Mouse (Mus musculus) E14TG2a.4 (cell line): ENCODE data around the gene 9430038I01Rik.

Experiments used
- CTCF ChIP-seq: conservative IDR thresholded peaks from 2 replicates; pipeline ENCODE4 v1.5.1; 2014; ENCODE audit warnings: low read length
- NANOG ChIP-seq: IDR thresholded peaks from 2 replicates; pipeline ENCODE4 v1.6.1; 2014; ENCODE audit warnings: borderline replicate concordance, low read length, mixed read lengths
- POU5F1 ChIP-seq: IDR thresholded peaks from 2 replicates; pipeline ENCODE4 v1.6.1; 2014; ENCODE audit warnings: low read length, borderline replicate concordance

- no peak for TF ChIP-seq CTCF
- no peak for TF ChIP-seq NANOG
- TF ChIP-seq POU5F1, result no peak
Observed at GRCm38 (mm10) chr7:137438179-137438550, 27.6 kb upstream of the 9430038I01Rik start.
